Mouse (Mus musculus) testis, adult 2 months (tissue): Measurements from ENCODE around the gene 1600002K03Rik.

Source experiments
- CTCF ChIP-seq: fragments of 200-500 bp; IDR thresholded peaks from 2 replicates; pipeline ENCODE4 v1.5.1; 2012; ENCODE audit warnings: low read depth, mild to moderate bottlenecking, inconsistent platforms, low read length, moderate library complexity; ENCODE audit not compliant: control insufficient read depth, insufficient read depth, insufficient replicate concordance
- POLR2A ChIP-seq: fragments of 200-500 bp; IDR thresholded peaks from 2 replicates; pipeline ENCODE4 v1.6.1; 2012; ENCODE audit warnings: low read depth, mild to moderate bottlenecking, inconsistent platforms, low read length, moderate library complexity; ENCODE audit not compliant: control insufficient read depth

- no peak for TF ChIP-seq CTCF
- no peak for TF ChIP-seq POLR2A
These were observed 34.5 kb downstream of the 1600002K03Rik start for GRCm38 (mm10) chr10:80207201-80207600.
